Mouse (Mus musculus): ENCODE measurements around the gene Ddx19a.

- TF ChIP-seq POLR2A (IDR thresholded peaks at IDR 0.05; ENCODE audit: insufficient read length, low read depth) (no peak), E2F4 (IDR thresholded peaks at IDR 0.05; ENCODE audit: insufficient read depth) (no peak), MAX (IDR thresholded peaks at IDR 0.05; ENCODE audit: low read depth) (no peak), TCF3 (IDR thresholded peaks at IDR 0.05; ENCODE audit: insufficient read length, low read depth) (no peak)
Measured at GRCm38 (mm10) chr8:110981304-110981703, 16.3 kb downstream of the Ddx19a start.

Measured in myocyte (in vitro differentiated cells).